Mouse (Mus musculus): ENCODE results near the gene Hist1h2an. TPM values are rescaled to one million over a fixed set of nuclear protein-coding genes. Genes with fewer than 3 reads are reported as not detected.
"Not testable (repeated sequence)": the region's sequence is repeated elsewhere in the genome, so short reads cannot be mapped to it uniquely, and the experiment has no call there.

Hist1h2an gene
- total RNA-seq (2021): 100 to 1,000 TPM in 1 of 2 experiments, 10 to 100 TPM in 1; 94.5 to 114 TPM

GRCm38 (mm10) chr13:21786899-21787629 lies at the start of gene Hist1h2an, which contains the start of gene Hist1h2bp:
Hist1h2an (minus strand) TSS chr13:21787218.
Hist1h2bp (plus strand) TSS chr13:21787461.
- DNase-seq: peak; percentile 88

- DNase-seq: not testable (repeated sequence)
Observed at GRCm38 (mm10) chr13:21833461-21833860, 46.4 kb upstream of the Hist1h2an start, which contains the start of the genes Hist1h2ap and Hist1h2br. Hist1h2ap (minus strand) TSS chr13:21833507. Hist1h2br (plus strand) TSS chr13:21833743.

GRCm38 (mm10) chr13:21831418-21832394 lies 44.7 kb upstream of the Hist1h2an start, which contains the start of gene Hist1h4n:
Hist1h4n (minus strand) TSS chr13:21832196.
- DNase-seq: peak; percentile 11

- no peak for DNase-seq
Observed at GRCm38 (mm10) chr13:21830344-21830743, 43.3 kb upstream of the Hist1h2an start.

- DNase-seq: no peak
Observed at GRCm38 (mm10) chr13:21828511-21828910, 41.5 kb upstream of the Hist1h2an start.

- DNase-seq: not testable (repeated sequence)
Observed at GRCm38 (mm10) chr13:21820082-21820890, 33.3 kb upstream of the Hist1h2an start.

- DNase-seq: not testable (repeated sequence)
Observed at GRCm38 (mm10) chr13:21812092-21812491, 25.1 kb upstream of the Hist1h2an start.

- peak; percentile 21 for DNase-seq
Observed at GRCm38 (mm10) chr13:21811539-21811938, 24.5 kb upstream of the Hist1h2an start, which contains the start of gene Hist1h4m. Hist1h4m (plus strand) TSS chr13:21811746.

GRCm38 (mm10) chr13:21811074-21811473 lies 24.1 kb upstream of the Hist1h2an start:
- not testable (repeated sequence) for DNase-seq

- not testable (repeated sequence) for DNase-seq
Observed at GRCm38 (mm10) chr13:21810073-21810472, 23.1 kb upstream of the Hist1h2an start, which contains the start of the genes Hist1h2bq and Hist1h2ao. Hist1h2bq (minus strand) TSS chr13:21810197. Hist1h2ao (plus strand) TSS chr13:21810465.

GRCm38 (mm10) chr13:21803058-21803457 lies 16.0 kb upstream of the Hist1h2an start:
- DNase-seq: not testable (repeated sequence)

- DNase-seq: not testable (repeated sequence)
Observed at GRCm38 (mm10) chr13:21797163-21797562, 10.1 kb upstream of the Hist1h2an start.

- no peak for DNase-seq
Observed at GRCm38 (mm10) chr13:21795584-21795983, 8.6 kb upstream of the Hist1h2an start.

- DNase-seq: no peak
Observed at GRCm38 (mm10) chr13:21790601-21791283, 3.7 kb upstream of the Hist1h2an start.

GRCm38 (mm10) chr13:21789925-21790324 lies 2.9 kb upstream of the Hist1h2an start:
- DNase-seq: no peak

GRCm38 (mm10) chr13:21787760-21788593 lies 959 bp upstream of the Hist1h2an start:
- DNase-seq: no peak

- DNase-seq: peak; percentile 14
Observed at GRCm38 (mm10) chr13:21786189-21786898, 674 bp downstream of the Hist1h2an start.

- DNase-seq: no peak
Observed at GRCm38 (mm10) chr13:21784311-21784710, 2.7 kb downstream of the Hist1h2an start.

- DNase-seq: peak; percentile 23
Observed at GRCm38 (mm10) chr13:21783734-21784161, 3.3 kb downstream of the Hist1h2an start.
